Mouse (Mus musculus) CH12.LX (cell line): ENCODE measurements around the gene Wdr26. TPM values are rescaled to one million over a fixed set of nuclear protein-coding genes. Genes with fewer than 3 reads are reported as not detected.

ENCODE experiments used
- DNase-seq: peaks from one replicate; pipeline ENCODE4 v3.0.0-alpha.2; 2013; ENCODE audit errors: extremely low read depth
- H3K27ac ChIP-seq: 2 replicates; pipeline ENCODE4 v1.5.1; 2012; ENCODE audit warnings: low read depth, mild to moderate bottlenecking, control low read depth, moderate library complexity; ENCODE audit not compliant: insufficient read depth
- H3K27me3 ChIP-seq: replicated peaks from 2 replicates; pipeline ENCODE3; 2012; ENCODE audit warnings: inconsistent platforms
- H3K36me3 ChIP-seq, 2 experiments: replicated peaks in 1 of 2; 2 replicates each; pipeline versions ENCODE3 to v1.6.1; 2012; ENCODE audit warnings: inconsistent platforms in 1 of 2, low read length in 1 of 2, mild to moderate bottlenecking in 1 of 2, mixed read lengths in 1 of 2, moderate library complexity in 1 of 2; ENCODE audit not compliant: control insufficient read depth in 1 of 2, insufficient read depth in 1 of 2
- H3K4me1 ChIP-seq, 2 experiments: 2 replicates each; pipeline ENCODE4 v1.6.1; 2012; ENCODE audit warnings: inconsistent platforms in 1 of 2, moderate library complexity in 1 of 2; ENCODE audit not compliant: insufficient read depth in 2 of 2, control insufficient read depth in 1 of 2
- H3K4me2 ChIP-seq: 2 replicates; pipeline ENCODE4 v1.6.1; 2012; ENCODE audit warnings: low read depth, mild to moderate bottlenecking, control low read depth; ENCODE audit not compliant: poor library complexity, insufficient read depth, severe bottlenecking
- H3K4me3 ChIP-seq, 3 experiments: fragments of 150-350 bp in 1 of 3; sonication (generic) in 1 of 3; replicated peaks in 1 of 3; 2 replicates each; pipeline versions ENCODE3 to v1.5.1; 2011 to 2012; ENCODE audit warnings: low read depth in 2 of 3, low read length in 2 of 3, mild to moderate bottlenecking in 2 of 3, moderate library complexity in 2 of 3, control low read depth in 1 of 3, improper control_type of control experiment in 1 of 3, inconsistent platforms in 1 of 3, mixed read lengths in 1 of 3; ENCODE audit not compliant: poor library complexity in 1 of 3
- H3K79me2 ChIP-seq: replicated peaks from 2 replicates; pipeline ENCODE4 v1.6.1; 2012; ENCODE audit warnings: mild to moderate bottlenecking, moderate library complexity; ENCODE audit not compliant: control insufficient read depth, poor library complexity, insufficient read depth, severe bottlenecking; ENCODE audit errors: extremely low read depth
- H3K9ac ChIP-seq: 2 replicates; pipeline ENCODE4 v1.6.1; 2012; ENCODE audit warnings: low read depth, mild to moderate bottlenecking, control low read depth, moderate library complexity; ENCODE audit not compliant: insufficient read depth
- H3K9me3 ChIP-seq: replicated peaks from 2 replicates; pipeline ENCODE3; 2012; ENCODE audit warnings: low read length, inconsistent platforms, mixed read lengths
- BHLHE40 ChIP-seq: IDR thresholded peaks from 2 replicates; pipeline ENCODE4 v1.6.1; 2011; ENCODE audit warnings: mild to moderate bottlenecking, low read depth, low read length, improper control_type of control experiment
- CHD1 ChIP-seq: IDR thresholded peaks from 2 replicates; pipeline ENCODE4 v1.6.1; 2012; ENCODE audit warnings: low read depth, low read length, improper control_type of control experiment, inconsistent platforms
- CHD2 ChIP-seq: IDR thresholded peaks from 2 replicates; pipeline ENCODE4 v1.6.1; 2011; ENCODE audit warnings: low read length, improper control_type of control experiment
- CTCF ChIP-seq, 2 experiments: IDR thresholded peaks in 1 of 2; conservative IDR thresholded peaks in 1 of 2; 2 replicates each; pipeline ENCODE4 v1.5.1; 2011 to 2012; ENCODE audit warnings: low read depth in 2 of 2, low read length in 2 of 2, improper control_type of control experiment in 1 of 2, inconsistent platforms in 1 of 2, mild to moderate bottlenecking in 1 of 2, moderate library complexity in 1 of 2
- E2F4 ChIP-seq: IDR thresholded peaks from 2 replicates; pipeline ENCODE4 v1.6.1; 2011; ENCODE audit warnings: low read depth, low read length, improper control_type of control experiment; ENCODE audit not compliant: insufficient replicate concordance
- EP300 ChIP-seq: IDR thresholded peaks from 2 replicates; pipeline ENCODE4 v1.6.1; 2011; ENCODE audit warnings: low read length, improper control_type of control experiment
- ETS1 ChIP-seq: conservative IDR thresholded peaks from 2 replicates; pipeline ENCODE4 v1.6.1; 2012; ENCODE audit warnings: low read depth, mild to moderate bottlenecking, inconsistent platforms, low read length, improper control_type of control experiment, moderate library complexity
- GABPA ChIP-seq: IDR thresholded peaks from 2 replicates; pipeline ENCODE4 v1.6.1; 2012; ENCODE audit warnings: low read depth, low read length, improper control_type of control experiment, inconsistent platforms; ENCODE audit not compliant: insufficient replicate concordance
- IRF4 ChIP-seq: IDR thresholded peaks from 2 replicates; pipeline ENCODE4 v1.6.1; 2014; ENCODE audit warnings: low read depth, mild to moderate bottlenecking, inconsistent platforms, low read length, improper control_type of control experiment
- JUN ChIP-seq: IDR thresholded peaks from 2 replicates; pipeline ENCODE4 v1.6.1; 2011; ENCODE audit warnings: low read depth, mild to moderate bottlenecking, low read length, improper control_type of control experiment, moderate library complexity; ENCODE audit not compliant: insufficient read depth
- KAT2A ChIP-seq: IDR thresholded peaks from 2 replicates; pipeline ENCODE4 v1.6.1; 2012; ENCODE audit warnings: low read length, improper control_type of control experiment, inconsistent platforms; ENCODE audit not compliant: insufficient replicate concordance
- MAFK ChIP-seq: IDR thresholded peaks from 2 replicates; pipeline ENCODE4 v1.6.1; 2011; ENCODE audit warnings: low read length, improper control_type of control experiment; ENCODE audit not compliant: insufficient replicate concordance
- MEF2A ChIP-seq: IDR thresholded peaks from 2 replicates; pipeline ENCODE4 v1.6.1; 2014; ENCODE audit warnings: low read depth, mild to moderate bottlenecking, inconsistent platforms, low read length, improper control_type of control experiment, borderline replicate concordance
- MXI1 ChIP-seq: IDR thresholded peaks from 2 replicates; pipeline ENCODE4 v1.6.1; 2011; ENCODE audit warnings: mild to moderate bottlenecking, low read depth, low read length, improper control_type of control experiment
- MYC ChIP-seq: IDR thresholded peaks from 2 replicates; pipeline ENCODE4 v1.6.1; 2011; ENCODE audit warnings: low read depth, mild to moderate bottlenecking, improper control_type of control experiment, low read length
- NELFE ChIP-seq: IDR thresholded peaks from 2 replicates; pipeline ENCODE4 v1.6.1; 2011; ENCODE audit warnings: low read depth, low read length, improper control_type of control experiment
- NRF1 ChIP-seq: IDR thresholded peaks from 2 replicates; pipeline ENCODE4 v1.6.1; 2014; ENCODE audit warnings: low read depth, mild to moderate bottlenecking, inconsistent platforms, low read length, improper control_type of control experiment, moderate library complexity
- POLR2A ChIP-seq: IDR thresholded peaks from 2 replicates; pipeline ENCODE4 v1.6.1; 2011; ENCODE audit warnings: low read depth, mild to moderate bottlenecking, improper control_type of control experiment, low read length
- POLR2AphosphoS2 ChIP-seq: IDR thresholded peaks from 2 replicates; pipeline ENCODE4 v1.6.1; 2011; ENCODE audit warnings: low read depth, low read length, improper control_type of control experiment
- RAD21 ChIP-seq: IDR thresholded peaks from 2 replicates; pipeline ENCODE4 v1.6.1; 2011; ENCODE audit warnings: low read depth, mild to moderate bottlenecking, low read length, improper control_type of control experiment, moderate library complexity
- RCOR1 ChIP-seq: conservative IDR thresholded peaks from 2 replicates; pipeline ENCODE4 v1.6.1; 2012; ENCODE audit warnings: low read depth, mild to moderate bottlenecking, inconsistent platforms, low read length, improper control_type of control experiment
- SIN3A ChIP-seq: IDR thresholded peaks from 2 replicates; pipeline ENCODE4 v1.6.1; 2012; ENCODE audit warnings: low read length, improper control_type of control experiment, inconsistent platforms
- SMC3 ChIP-seq: IDR thresholded peaks from 2 replicates; pipeline ENCODE4 v1.6.1; 2011; ENCODE audit warnings: low read depth, low read length, improper control_type of control experiment
- TBP ChIP-seq: conservative IDR thresholded peaks from 2 replicates; pipeline ENCODE4 v1.6.1; 2011; ENCODE audit warnings: low read depth, low read length, improper control_type of control experiment
- TCF12 ChIP-seq: IDR thresholded peaks from 2 replicates; pipeline ENCODE4 v1.6.1; 2014; ENCODE audit warnings: low read depth, mild to moderate bottlenecking, inconsistent platforms, low read length, improper control_type of control experiment
- UBTF ChIP-seq: IDR thresholded peaks from 2 replicates; pipeline ENCODE4 v1.6.1; 2012; ENCODE audit warnings: low read depth, mild to moderate bottlenecking, inconsistent platforms, low read length, improper control_type of control experiment, moderate library complexity
- USF2 ChIP-seq: conservative IDR thresholded peaks from 2 replicates; pipeline ENCODE4 v1.6.1; 2011; ENCODE audit warnings: low read depth, low read length, improper control_type of control experiment
- ZC3H11A ChIP-seq: IDR thresholded peaks from 2 replicates; pipeline ENCODE4 v1.6.1; 2012; ENCODE audit warnings: low read depth, mild to moderate bottlenecking, inconsistent platforms, low read length, improper control_type of control experiment
- ZKSCAN1 ChIP-seq: IDR thresholded peaks from 2 replicates; pipeline ENCODE4 v1.6.1; 2012; ENCODE audit warnings: low read depth, inconsistent platforms, low read length, improper control_type of control experiment, borderline replicate concordance
- ZMIZ1 ChIP-seq: IDR thresholded peaks from 2 replicates; pipeline ENCODE4 v1.6.1; 2012; ENCODE audit warnings: low read depth, mild to moderate bottlenecking, inconsistent platforms, low read length, improper control_type of control experiment
- ZNF384 ChIP-seq: IDR thresholded peaks from 2 replicates; pipeline ENCODE4 v1.6.1; 2012; ENCODE audit warnings: low read depth, low read length, improper control_type of control experiment, inconsistent platforms
- dilution Hi-C: fragments of 300-500 bp; cut with MboI; formaldehyde crosslinking; loops from 2 replicates; pipeline ENCODE4 v1.14.3; 2020; ENCODE audit warnings: low sequenced_read_pairs; ENCODE audit not compliant: extremely low pct_unique_long_range_greater_than_20kb, extremely low pct_ligation_motif_present
- in situ Hi-C: fragments of 300-500 bp; cut with MboI; formaldehyde crosslinking; loops from 3 replicates; pipeline ENCODE4 v1.14.3; 2019; ENCODE audit warnings: low sequenced_read_pairs, low pct_ligation_motif_present, low pct_unique_long_range_greater_than_20kb, mixed read lengths
- polyA plus RNA-seq: library from polyadenylated mRNA; unstranded; fragments of >175 nt; gene quantifications from 2 replicates; pipeline ENCODE4 v1.2.1, GENCODE M21; 2012; ENCODE audit warnings: low read depth; ENCODE audit not compliant: insufficient read length
- total RNA-seq, 2 experiments: library from RNA; depleted of rRNA; stranded (reverse); fragments of 300-350 nt in 1 of 2; fragments of >200 nt in 1 of 2; gene quantifications; 2 replicates each; pipeline ENCODE4 v1.2.3; 2012 to 2014

Gene Wdr26
- total and polyA plus RNA-seq, 3 experiments = 32.4 to 65.0 (median 34.2) TPM

GRCm38 (mm10) chr1:181256689-181257584 is 45.1 kb upstream of the Wdr26 start (continued):
- TF ChIP-seq IRF4 (0 out of 2 replicates have a peak, but pooled peaks have one; percentile 11), POLR2A (peak; percentile 47), BHLHE40 (peak; percentile 38), KAT2A (0 out of 2 replicates have a peak, but pooled peaks have one; percentile 24), ZMIZ1 (peak; percentile 42; the same call in 1 of the 2 replicates), MXI1 (no peak; the same call in none of the 2 replicates), TBP (no peak), EP300 (peak; percentile 8), ZKSCAN1 (no peak), RCOR1 (0 out of 2 replicates have a peak, but pooled peaks have one; percentile 26), MYC (0 out of 2 replicates have a peak, but pooled peaks have one; percentile 35), NELFE (peak; percentile 61), GABPA (no peak), ETS1 (0 out of 2 replicates have a peak, but pooled peaks have one; percentile 3)
- TF ChIP-seq, all 38 proteins: peak for 19

- peak overlapping the region; percentile 71 for H3K9ac ChIP-seq
- TF ChIP-seq BHLHE40 (peak; percentile 51; the same call in 1 of the 2 replicates), ZNF384 (no peak), CHD2 (peak; percentile 58; the same call in 1 of the 2 replicates), MAFK (no peak), UBTF (no peak), SIN3A (0 out of 2 replicates have a peak, but pooled peaks have one; percentile 3), RAD21 (peak; percentile 20), ZMIZ1 (no peak), CHD1 (no peak), MYC (no peak), USF2 (no peak), TCF12 (peak; percentile 76), MEF2A (0 out of 2 replicates have a peak, but pooled peaks have one; percentile 3), JUN (no peak), MXI1 (no peak), CTCF (conservative IDR thresholded peaks at IDR 0.05 in 1 of 2, IDR thresholded peaks at IDR 0.05 in 1 of 2; ENCODE audit: low read depth in 2 of 2, low read length in 2 of 2) (peak in 1 of 2 experiments; percentile 59; a peak in 2 of 4 replicates), TBP (0 out of 2 replicates have a peak, but pooled peaks have one; percentile 35), EP300 (no peak; the same call in 1 of the 2 replicates), ZC3H11A (no peak), SMC3 (no peak), NRF1 (no peak), POLR2AphosphoS2 (no peak), IRF4 (no peak; the same call in 1 of the 2 replicates), ETS1 (peak; percentile 44), E2F4 (no peak)
These were observed 44.3 kb upstream of the Wdr26 start for GRCm38 (mm10) chr1:181255891-181256688.

More at GRCm38 (mm10) chr1:181255891-181256688, 44.3 kb upstream of the Wdr26 start:
- no peaks in the 10 kb centered on the region for H3K36me3 ChIP-seq
- no peaks in the 10 kb centered on the region for H3K27me3 ChIP-seq
- peak; percentile 71 for DNase-seq
- peak overlapping the region; percentile 44 to 62 (median 51) for H3K4me3 ChIP-seq
- H3K9me3 ChIP-seq = no peaks in the 10 kb centered on the region
- H3K79me2 ChIP-seq = no peaks in the 10 kb centered on the region
- dilution Hi-C loops (no loop called here), in situ Hi-C loops (no loop called here)
- peak overlapping the region; percentile 95 for H3K27ac ChIP-seq
- H3K4me1 ChIP-seq = peaks cover 26 to 60% of the 10 kb centered on the region in 2 experiments
- H3K4me2 ChIP-seq = peak overlapping the region; percentile 89
